Mouse (Mus musculus): ENCODE measurements around the gene Pole. TPM values are rescaled to one million over a fixed set of nuclear protein-coding genes. Genes with fewer than 3 reads are reported as not detected.

The Pole gene
- polyA plus RNA-seq (2012): 15.1 and 23.6 TPM in 2 replicates

DNA sequence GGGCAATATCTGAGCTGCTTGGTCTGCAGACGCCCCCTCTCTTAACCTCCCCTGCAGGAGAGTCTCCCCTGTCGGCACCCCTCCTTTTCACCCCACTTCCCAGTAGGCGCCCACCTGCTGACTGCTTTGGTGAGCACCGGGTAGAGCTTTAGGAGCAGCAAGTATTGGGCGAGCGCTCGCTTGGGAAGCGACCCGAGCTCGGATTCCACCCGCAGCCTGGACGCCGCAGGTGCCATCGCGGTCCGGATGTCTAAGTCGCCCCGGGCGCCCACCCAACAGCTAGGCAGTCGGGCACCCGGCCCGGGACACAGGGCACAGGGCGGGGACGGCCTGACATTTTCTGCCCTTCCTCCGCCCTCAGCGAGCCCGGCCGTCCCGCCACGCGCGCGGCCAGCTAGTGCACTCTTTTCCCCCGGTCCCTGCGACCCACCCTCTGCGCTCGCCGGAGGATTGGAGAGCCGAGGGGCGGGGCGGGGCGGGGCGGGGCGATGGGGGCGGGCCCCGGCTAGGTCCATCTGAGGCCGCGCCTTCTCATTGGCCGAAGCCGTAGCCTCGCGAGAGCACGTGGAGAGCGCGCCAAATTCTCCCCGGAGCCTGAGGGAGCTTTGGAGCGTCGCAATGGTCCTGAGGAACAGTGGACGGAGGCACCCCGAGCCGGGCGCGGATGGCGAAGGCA lies at the start of gene Pole, which contains the start of gene Pxmp2:
TSS of gene Pole (plus strand) at position 537 of the 676 bp plus-strand sequence.
TSS of gene Pxmp2 (minus strand) at position 417 of the 676 bp plus-strand sequence.

DNA sequence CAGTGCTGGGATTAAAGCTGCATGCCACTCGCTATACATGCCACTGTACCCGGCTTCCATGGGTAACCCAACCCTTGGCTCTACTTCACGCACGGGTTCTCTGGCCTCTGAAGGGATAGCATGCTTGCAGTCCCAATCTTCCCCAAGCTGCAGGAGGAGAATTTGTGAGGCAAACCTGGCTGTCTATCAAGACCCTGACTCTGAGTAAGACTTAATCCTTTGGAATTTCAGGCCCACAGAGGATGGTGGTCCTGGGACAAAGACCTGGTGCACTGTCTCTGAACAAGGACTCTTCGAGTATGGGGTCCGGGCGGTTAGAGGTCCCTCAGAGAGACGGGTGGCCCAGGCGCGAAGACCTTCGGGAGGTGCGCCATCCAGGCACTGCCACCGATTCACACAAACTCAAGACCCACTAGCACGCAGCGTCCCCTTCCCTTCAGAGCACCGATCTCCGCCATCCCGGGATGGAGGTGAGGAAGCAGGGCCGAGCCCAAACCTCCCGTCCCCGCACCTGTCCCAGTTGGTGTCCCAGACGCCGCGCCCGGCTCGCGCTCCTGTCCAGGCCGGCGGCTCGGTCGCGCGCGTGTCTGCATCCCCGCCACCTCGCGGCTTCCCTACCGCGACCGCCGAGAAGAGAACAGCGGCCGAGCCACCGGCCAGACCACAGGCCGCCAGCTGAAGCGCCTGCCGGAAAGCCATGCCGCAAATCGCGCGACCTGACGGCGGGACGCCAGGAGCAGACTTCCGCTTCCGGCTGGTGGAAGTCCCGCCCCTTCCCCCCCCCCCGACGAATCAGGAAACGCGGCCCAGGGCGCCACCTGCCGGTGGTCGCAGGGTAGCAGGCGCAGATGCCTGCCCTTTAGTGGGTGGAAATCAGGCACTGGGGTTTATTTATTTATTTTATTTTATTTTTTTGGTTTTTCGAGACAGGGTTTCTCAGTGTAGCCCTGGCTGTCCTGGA lies 16.7 kb upstream of the Pole start, which contains the start of gene Pgam5:
TSS of gene Pgam5 (minus strand) at position 773 of the 961 bp plus-strand sequence.

DNA sequence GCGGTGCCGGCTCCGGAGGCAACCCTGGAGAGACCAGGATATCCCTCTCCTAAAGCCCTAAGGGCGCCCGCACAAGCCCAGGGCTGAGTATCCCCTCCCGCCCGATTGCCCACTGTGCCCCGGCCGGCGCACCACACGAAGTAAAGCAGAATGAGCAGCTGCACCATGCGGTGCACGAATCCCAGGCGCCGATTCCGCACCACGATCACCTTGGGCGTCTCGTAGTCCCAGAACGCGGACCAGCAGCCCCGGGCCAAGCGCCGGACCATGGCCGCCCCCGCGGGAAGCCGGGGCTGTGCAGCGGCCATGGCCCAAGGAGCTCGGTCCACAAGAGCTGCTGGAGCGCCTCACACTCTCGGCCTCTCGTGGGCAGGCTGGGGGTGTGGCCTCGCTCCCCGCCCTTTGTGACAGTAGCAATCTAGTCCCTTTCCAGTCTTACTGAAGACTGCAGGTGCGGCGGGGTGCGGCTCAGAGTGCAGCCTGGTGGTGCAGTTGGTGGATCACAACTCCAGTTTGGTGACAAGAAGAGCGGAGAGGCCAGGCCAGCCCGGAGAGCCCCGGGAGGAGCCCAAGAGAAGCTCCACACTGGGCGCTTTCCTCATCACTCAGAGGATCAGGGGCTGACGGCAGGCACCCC lies 56.7 kb downstream of the Pole start, which contains the start of gene P2rx2:
TSS of gene P2rx2 (minus strand) at position 565 of the 637 bp plus-strand sequence.

DNA sequence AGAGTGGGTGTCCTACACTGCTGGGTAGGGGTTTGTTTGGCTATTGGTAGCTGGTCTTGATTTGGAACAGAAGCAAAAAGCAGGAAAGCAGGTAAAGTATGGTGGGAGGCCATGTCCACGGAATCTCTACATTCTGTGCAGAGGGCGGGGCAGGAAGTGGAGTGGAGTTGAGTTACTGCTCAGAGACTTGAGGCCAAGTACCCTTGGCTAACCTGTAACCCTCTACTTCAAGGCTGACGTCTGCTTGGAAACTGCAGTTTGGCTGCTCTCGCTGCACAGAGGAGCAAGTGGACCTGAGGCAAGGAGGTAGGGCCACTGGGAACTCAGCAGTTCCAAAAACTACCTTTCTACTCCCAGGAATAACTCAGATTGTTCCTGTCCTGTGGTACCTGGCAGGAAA lies 58.4 kb downstream of the Pole start, which contains the start of gene Lrcol1:
TSS of gene Lrcol1 (plus strand) at position 207 of the 400 bp plus-strand sequence.

Other genes starting within 250 kb of the Pole start
- gene Gm17655, start 213.8 kb upstream of the Pole start, polyA plus RNA-seq (2012): 0.09 TPM in 1 of 2 replicates, not detected in the other
- 0.03 TPM in 1 of 2 replicates, not detected in the other for gene Gm35315, start 191.9 kb upstream of the Pole start, polyA plus RNA-seq (2012)
- 0.08 and 0.09 TPM in 2 replicates for gene Plcxd1, start 186.3 kb upstream of the Pole start, polyA plus RNA-seq (2012)
- gene Gtpbp6, start 178.1 kb upstream of the Pole start, polyA plus RNA-seq (2012): 86.3 and 108 TPM in 2 replicates
- gene Zfp605, start 176.2 kb upstream of the Pole start, polyA plus RNA-seq (2012): 0.37 and 0.67 TPM in 2 replicates
- gene Chfr, start 150.5 kb upstream of the Pole start, polyA plus RNA-seq (2012): 43.5 and 55.3 TPM in 2 replicates
- 3.3 and 3.5 TPM in 2 replicates for gene Golga3, start 109.6 kb upstream of the Pole start, polyA plus RNA-seq (2012)
- 14.0 and 15.1 TPM in 2 replicates for gene Ankle2, start 55.3 kb upstream of the Pole start, polyA plus RNA-seq (2012)
- 11.6 and 13.4 TPM in 2 replicates for gene Pgam5, start 16.4 kb upstream of the Pole start, polyA plus RNA-seq (2012)
- 12.7 and 13.9 TPM in 2 replicates for gene Pxmp2, start 120 bp upstream of the Pole start, polyA plus RNA-seq (2012)
- not detected in 2 replicates for gene P2rx2, start 56.9 kb downstream of the Pole start, polyA plus RNA-seq (2012)
- not detected in 2 replicates for gene Lrcol1, start 58.4 kb downstream of the Pole start, polyA plus RNA-seq (2012)
- 171 and 222 TPM in 2 replicates for gene Fbrsl1, start 162.2 kb downstream of the Pole start, polyA plus RNA-seq (2012)

Data from megakaryocyte-erythroid progenitor cell, adult 5 weeks (primary cell).